Mouse (Mus musculus) MEL (cell line): ENCODE results near the gene Mtss1l.

Source experiments
- CTCF ChIP-seq, 3 experiments: IDR thresholded peaks in 2 of 3; conservative IDR thresholded peaks in 1 of 3; 2 replicates each; pipeline ENCODE4 v1.5.1; 2011 to 2012; ENCODE audit warnings: low read length in 3 of 3, low read depth in 2 of 3, mild to moderate bottlenecking in 2 of 3, improper control_type of control experiment in 1 of 3, inconsistent platforms in 1 of 3, mixed read lengths in 1 of 3, moderate library complexity in 1 of 3; ENCODE audit not compliant: control insufficient read depth in 1 of 3, insufficient read depth in 1 of 3, poor library complexity in 1 of 3, severe bottlenecking in 1 of 3
- E2F4 ChIP-seq: IDR thresholded peaks from 2 replicates; pipeline ENCODE4 v1.6.1; 2011; ENCODE audit warnings: low read depth, low read length, improper control_type of control experiment, borderline replicate concordance
- KAT2A ChIP-seq: conservative IDR thresholded peaks from 2 replicates; pipeline ENCODE4 v1.6.1; 2012; ENCODE audit warnings: low read depth, low read length, improper control_type of control experiment, inconsistent platforms
- MAFK ChIP-seq: IDR thresholded peaks from 2 replicates; pipeline ENCODE4 v1.6.1; 2011; ENCODE audit warnings: low read depth, mild to moderate bottlenecking, low read length, improper control_type of control experiment, borderline replicate concordance
- MAZ ChIP-seq: IDR thresholded peaks from 2 replicates; pipeline ENCODE4 v1.6.1; 2012; ENCODE audit warnings: low read depth, mild to moderate bottlenecking, inconsistent platforms, low read length, improper control_type of control experiment
- MXI1 ChIP-seq: IDR thresholded peaks from 2 replicates; pipeline ENCODE4 v1.6.1; 2011; ENCODE audit warnings: mild to moderate bottlenecking, low read depth, low read length, improper control_type of control experiment
- POLR2A ChIP-seq, 2 experiments: IDR thresholded peaks; 2 replicates each; pipeline ENCODE4 v1.6.1; 2011 to 2012; ENCODE audit warnings: low read length in 2 of 2, mild to moderate bottlenecking in 2 of 2, control low read depth in 1 of 2, improper control_type of control experiment in 1 of 2, low read depth in 1 of 2, moderate library complexity in 1 of 2; ENCODE audit not compliant: control insufficient read depth in 1 of 2, insufficient read depth in 1 of 2, poor library complexity in 1 of 2
- USF1 ChIP-seq: IDR thresholded peaks from 2 replicates; pipeline ENCODE4 v1.6.1; 2014; ENCODE audit warnings: low read depth, mild to moderate bottlenecking, inconsistent platforms, low read length, improper control_type of control experiment, moderate library complexity
- ZC3H11A ChIP-seq: IDR thresholded peaks from 2 replicates; pipeline ENCODE4 v1.6.1; 2012; ENCODE audit warnings: low read depth, mild to moderate bottlenecking, inconsistent platforms, low read length, improper control_type of control experiment

DNA sequence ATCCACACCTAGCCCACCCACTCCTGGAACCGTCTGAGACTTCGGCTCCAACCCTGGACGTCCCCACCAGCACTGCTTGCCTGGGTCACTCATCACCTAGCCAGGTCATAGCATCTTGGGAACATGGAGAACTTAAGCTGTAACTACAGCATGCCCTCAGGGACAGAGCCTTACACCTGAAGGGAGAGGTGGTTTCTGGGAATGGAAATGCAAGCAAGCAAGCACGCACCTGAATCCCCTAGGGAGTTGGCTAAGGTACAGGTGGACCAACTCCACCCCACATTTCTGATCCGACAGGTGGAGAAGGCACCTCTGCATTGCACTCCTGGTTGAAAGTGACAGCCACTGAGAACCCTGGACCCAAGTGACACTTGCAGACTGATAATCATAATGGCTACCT lies 30.2 kb downstream of the Mtss1l start:
- no peak for TF ChIP-seq CTCF (IDR thresholded peaks at IDR 0.05 in 2 of 3, conservative IDR thresholded peaks at IDR 0.05 in 1 of 3; ENCODE audit: control insufficient read depth in 1 of 3, insufficient read depth in 1 of 3, low read depth in 2 of 3, low read length in 3 of 3, poor library complexity in 1 of 3, severe bottlenecking in 1 of 3)
- no peak for TF ChIP-seq USF1
- TF ChIP-seq MAZ: no peak
- TF ChIP-seq MXI1: no peak
- no peak for TF ChIP-seq KAT2A
- no peak for TF ChIP-seq E2F4
- no peak for TF ChIP-seq POLR2A (IDR thresholded peaks at IDR 0.05; ENCODE audit: control insufficient read depth in 1 of 2, insufficient read depth in 1 of 2, low read depth in 1 of 2, low read length in 2 of 2, poor library complexity in 1 of 2)
- TF ChIP-seq MAFK: no peak
- TF ChIP-seq ZC3H11A: no peak
